Mouse (Mus musculus): ENCODE data around the gene Utrn.
A peak's percentile ranks its signal among the peaks of the same experiment; 100 is the strongest.

Utrn gene

DNA sequence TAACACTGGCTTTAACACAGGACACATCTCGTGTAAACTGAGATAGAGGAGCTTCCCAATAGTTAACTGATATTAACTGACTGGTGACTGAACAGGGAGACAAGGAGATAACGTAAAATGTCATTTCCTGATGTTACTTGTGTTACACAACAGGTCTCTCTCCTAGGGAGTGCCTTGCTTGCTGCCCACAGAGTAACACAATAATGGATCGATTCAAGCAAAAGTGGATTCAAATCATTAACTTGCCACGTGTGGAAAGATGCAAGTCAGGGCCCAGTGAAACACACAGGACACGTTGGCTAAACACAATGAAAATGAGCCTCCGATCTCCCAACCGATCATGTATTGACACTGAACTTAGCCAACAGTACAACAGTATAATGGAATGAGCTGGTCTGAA is 281.1 kb downstream of the Utrn start:
- no peak for DNase-seq (ENCODE audit: low spot score)

DNA sequence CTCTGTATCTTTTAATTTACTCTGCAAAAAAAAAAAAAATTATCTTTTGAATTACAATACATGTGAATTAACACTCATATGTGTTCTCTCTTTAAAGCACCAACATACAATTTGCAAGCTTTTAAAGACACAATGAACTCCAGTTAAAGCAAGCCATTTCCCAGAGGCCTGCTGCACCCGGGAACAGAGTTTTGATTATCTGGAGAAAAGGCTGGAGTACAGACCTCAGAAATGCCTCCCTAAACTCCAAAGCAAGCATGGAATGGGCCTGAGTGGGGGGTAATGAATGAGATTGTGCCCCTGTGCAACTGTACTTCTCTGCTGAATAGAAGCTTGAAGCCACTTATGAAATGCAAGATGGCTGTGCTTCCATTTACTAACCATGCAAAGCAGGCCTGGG is 281.8 kb downstream of the Utrn start:
- DNase-seq (ENCODE audit: low spot score): no peak

DNA sequence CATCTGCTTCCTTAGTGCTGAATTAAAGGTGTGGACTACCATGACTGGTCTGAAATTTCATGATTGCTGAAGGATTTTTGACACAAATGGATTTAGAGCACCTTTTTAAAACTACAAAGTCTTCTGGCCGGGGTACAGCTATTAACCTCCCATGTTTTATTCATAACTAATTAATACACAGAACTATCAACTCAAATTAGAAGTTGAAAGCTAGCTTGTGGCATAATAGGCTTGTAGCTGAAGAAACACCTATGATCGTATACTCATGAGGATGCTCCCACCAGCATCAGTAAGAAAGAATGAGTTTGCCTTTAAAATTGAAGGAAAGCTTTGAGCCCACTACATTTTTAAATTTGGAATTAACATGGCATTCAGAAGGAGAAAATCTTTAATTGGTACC is 282.3 kb downstream of the Utrn start:
- no peak for DNase-seq (ENCODE audit: low spot score)

DNA sequence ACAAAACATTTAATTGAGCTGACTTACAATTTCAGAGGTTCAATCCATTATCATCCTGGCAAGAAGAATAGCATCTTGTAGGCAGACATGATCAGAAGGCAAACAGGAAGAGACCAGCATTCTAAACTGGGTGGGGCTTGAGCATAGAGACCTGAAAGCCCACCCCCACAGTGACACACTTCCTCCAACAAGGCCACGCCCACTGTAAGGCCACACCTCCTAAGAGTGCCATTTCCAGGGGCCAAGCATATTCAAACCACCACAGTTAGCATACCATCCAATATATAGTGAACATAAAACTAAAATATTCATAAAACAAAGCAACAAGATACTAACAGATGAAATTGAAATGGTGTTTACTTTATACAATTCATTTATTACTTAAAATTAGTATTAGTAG is 283.0 kb downstream of the Utrn start:
- no peak for DNase-seq (ENCODE audit: low spot score)

DNA sequence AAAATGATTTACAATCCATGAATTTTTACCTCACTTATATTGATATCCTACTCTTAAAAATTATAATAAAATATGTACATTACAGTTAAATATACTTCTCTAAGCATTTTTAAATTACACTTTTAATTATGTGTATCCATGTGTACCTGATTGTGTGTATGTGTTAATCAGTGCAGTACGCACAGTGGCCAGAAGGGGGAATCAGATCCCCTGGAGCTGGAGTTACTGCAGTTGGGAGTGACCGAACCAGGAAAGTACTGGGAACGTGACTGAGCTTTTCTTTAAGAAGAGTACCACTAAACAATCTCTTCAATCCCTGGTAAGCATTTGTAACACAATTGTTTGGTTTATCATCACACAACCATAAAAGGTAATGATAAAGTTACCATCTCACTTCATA is 285.7 kb downstream of the Utrn start:
- no peak for DNase-seq (ENCODE audit: low spot score)

DNA sequence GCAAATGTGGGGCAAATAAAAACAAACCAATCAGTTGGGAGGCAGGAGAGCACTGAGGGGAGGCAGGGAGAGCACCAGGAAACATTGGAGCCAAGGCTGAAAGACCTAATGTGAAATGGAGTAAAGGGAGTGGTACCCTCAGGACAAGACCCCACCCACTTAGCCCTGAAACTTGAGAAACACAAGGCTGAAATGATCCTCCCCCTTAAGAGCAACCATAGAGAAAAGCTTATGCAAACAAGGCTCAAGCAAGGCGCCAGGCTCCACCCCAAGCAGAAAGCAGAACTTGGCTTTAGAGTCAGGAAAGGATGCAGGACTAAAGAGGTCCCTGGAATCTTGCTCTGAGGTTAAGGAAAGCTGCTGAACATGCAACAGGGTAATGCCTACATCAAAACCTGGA is 290.1 kb downstream of the Utrn start:
- no peak for DNase-seq (ENCODE audit: low spot score)

DNA sequence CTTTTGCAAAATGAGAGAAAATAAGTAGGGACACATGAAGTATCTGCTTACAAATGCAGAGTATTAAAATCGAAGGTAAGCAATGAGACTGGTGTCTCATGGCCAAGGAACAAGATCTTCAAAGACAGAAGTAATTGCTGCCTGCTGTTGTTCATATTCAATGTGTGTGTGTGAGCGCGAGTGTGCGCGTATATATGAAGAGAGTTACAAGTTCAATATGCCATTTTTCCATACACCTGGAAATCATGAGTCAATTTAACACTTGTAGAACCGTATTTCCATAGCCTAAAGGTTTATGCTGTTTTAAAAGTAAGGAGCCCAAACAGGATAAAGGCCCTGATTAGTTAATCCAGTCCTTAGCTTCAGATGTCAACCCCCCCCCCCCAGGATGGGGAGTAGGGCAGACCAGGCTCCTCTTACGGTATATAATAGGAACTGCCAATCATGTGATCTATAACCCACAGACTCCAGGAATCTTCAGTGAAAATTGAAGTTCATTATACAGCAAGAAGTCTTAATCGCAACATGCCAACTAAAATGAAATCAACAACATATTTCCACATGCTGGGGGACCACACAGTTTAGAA is 293.2 kb downstream of the Utrn start:
- no peak for DNase-seq (ENCODE audit: low spot score)

DNA sequence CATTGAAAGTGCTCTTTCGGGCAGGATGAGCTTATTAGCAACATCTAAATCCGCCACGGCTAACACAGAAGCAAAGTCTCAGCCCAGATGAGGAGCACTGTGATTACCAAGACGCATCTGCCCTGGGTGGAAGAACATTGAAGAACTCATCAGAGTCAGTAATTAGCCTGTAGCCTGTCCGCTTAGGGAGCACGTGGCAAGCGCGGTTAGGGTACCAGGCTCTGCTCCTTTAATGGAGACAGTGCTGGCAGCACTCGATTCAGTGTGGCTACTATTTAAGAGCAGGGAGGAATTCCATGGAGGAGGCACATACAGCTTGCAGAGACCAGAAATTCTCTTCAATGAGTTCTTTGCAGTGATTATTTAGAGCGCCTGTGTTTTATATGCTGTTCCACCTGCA is 294.4 kb downstream of the Utrn start:
- DNase-seq (ENCODE audit: low spot score): no peak

DNA sequence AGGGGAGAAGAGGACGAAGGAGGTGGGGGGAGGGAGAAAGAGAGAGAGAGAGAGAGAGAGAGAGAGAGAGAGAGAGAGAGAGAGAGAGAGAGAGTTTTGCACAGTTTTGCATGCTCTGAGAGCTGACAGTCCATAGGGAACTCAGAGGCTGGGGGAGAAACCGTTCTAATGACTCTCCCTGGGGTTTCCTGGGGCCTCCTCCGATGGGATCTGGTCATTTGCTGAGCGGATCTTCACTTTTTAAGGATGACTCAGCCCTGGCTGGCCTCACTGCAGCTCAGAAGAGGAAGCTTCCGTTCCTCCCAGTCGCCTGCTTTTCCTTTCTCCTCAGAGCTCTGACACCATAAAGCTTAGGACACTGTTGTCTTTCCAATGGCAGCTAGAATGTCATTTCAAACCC is 295.6 kb downstream of the Utrn start:
- no peak for DNase-seq (ENCODE audit: low spot score)

DNA sequence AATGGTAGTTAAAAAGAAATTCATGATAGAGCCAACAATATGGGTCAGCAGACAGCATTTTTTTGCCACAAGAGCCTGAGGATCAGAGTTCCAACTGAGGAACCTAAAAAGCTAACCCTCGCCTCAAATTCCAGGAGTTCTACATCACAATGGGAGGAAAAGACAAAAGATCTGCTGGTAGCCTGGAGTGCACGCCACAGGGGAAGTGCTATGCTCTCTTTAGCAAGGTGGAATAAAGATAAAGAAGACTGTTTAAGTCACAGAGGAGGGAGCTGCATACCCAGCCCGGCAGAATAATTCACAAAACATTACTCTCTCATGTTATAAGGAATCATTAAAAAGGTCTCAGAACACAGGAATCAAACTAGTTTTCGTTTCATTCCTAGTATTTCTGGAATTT is 296.4 kb downstream of the Utrn start:
- no peak for DNase-seq (ENCODE audit: low spot score)

DNA sequence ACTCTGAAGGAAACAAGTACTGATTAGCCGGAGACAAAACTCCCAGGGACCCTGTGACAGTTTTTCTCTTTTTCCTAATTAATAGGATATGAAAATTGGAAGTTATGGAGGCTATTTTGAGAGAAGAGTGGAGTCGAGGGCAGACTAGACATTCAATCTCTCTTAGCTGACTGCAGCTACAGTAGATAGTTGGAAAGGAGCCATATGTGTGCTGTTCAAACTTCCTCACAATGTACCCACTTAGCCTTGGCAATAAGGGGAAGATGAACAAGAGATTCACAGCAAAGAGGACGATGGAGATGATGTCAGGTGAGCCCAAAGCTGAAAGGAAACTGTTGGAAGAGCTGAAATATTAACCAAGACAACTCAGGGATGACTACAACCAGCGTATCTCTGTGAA is 304.7 kb downstream of the Utrn start:
- no peak for DNase-seq (ENCODE audit: low spot score)

DNA sequence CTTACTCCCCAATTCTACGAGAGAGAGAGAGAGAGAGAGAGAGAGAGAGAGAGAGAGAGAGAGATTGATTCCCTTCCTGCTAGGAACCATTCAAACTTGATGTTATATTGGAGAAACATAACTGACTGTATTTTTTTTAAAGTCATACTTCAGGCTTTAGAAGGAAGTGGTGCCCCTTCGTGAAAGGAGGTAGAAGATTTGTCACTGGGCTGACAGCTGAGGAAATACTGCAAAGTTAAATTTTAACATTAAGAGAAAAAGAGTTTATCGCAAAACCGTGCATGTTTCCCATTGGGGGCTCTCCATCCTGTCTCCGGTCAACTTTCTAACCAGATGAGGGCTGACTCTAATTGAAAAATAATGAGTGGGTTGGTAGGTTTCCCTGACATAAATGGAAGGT is 310.4 kb downstream of the Utrn start:
- DNase-seq (ENCODE audit: low spot score): no peak

DNA sequence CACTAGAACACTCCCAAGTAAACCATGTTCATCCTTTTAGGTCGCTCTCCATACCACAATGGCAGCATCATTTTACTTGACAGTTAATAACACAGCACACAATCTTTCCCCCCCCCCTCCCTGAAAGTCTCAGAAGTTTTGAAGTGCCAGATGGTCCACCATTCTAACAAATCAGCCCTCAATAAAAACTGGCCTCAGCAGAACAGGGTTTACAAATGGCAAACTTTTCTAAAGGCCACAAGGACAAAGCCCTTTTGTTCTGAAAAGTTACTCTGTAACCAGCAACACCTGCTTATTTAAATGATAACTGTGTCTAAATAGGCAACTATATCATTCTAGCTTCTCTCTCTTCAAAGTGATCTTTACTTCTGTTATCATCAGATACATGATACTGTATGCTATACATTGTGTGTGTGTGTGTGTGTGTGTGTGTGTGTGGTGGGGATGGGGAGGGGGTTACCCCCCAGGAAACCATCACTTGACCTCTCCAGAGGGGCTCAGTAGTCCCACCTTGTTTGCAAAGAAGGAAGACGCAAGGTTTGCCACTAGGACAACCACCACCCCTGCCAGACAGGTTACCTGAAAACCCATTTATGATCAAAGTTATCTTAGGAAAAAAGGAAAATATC is 315.0 kb downstream of the Utrn start:
- DNase-seq (ENCODE audit: low spot score): no peak

DNA sequence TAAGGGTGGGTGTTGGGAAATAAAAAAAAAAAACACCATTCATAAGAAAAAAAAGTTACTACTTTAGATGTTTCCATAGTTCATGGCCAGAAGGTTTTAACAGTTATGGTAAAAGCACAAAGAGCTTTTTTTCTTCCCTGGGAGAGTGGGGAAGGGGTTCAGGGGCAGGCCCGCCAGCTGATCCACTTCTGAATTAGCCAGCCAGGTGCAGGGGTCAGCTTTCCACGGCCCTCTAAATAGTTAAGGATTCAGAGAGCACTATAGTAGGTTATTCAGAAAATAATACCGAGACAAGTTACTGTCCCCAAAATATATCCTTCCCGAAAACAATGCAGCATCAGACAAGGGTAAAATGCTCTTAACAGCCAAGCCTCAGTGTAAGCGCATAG is 316.3 kb downstream of the Utrn start:
- no peak for DNase-seq (ENCODE audit: low spot score)

DNA sequence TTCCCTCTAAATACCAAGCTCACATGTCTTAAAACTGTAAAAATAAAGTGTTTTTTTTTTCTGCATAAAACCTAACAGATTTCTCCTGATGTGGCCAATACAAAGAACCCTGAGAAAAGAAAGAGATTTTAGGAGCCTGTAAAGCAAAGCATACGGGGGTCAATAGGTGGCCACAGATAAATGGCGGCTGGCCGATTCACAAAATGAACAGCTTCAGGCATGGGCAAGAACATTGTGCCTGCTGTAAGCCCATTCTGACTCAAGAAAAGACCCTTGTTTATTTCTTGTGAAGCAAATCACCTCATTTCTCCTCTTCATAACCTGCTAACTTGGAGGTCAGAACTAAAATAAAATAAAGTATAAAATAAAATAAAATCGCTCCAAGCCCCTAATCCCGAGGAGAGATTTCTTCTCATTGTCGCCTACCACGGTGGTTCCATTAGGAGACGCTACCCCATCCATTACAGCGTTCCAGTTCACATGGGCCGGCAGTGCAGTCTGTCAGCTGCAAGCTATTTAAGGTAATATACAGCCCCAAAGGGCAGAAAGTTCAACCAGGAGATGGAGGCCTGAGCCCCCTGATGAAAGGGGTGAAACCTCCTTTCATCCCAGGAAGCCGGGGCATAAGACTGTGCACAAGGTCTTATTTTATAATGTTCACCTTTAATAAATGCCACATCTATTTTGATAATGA is 316.8 kb downstream of the Utrn start:
- DNase-seq (ENCODE audit: low spot score): no peak

DNA sequence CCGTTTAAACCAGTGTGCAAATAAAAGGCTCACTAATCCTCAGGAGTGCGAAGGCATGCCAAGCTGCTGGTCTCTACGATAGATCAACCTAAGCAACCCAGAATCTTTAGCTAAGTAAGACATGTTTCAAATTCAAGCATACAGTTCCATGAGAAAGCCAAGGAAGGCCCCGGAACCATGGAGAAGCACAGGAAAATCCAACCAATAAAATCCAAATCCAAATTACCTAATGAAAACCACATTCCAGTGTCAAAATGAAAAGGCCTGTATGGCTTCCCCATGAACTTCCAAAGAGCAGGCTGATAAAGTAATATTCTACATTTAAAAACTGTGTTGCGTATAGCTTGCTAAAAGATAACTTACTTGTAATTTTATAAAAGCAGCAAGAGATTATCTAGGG is 317.4 kb downstream of the Utrn start:
- DNase-seq (ENCODE audit: low spot score): no peak

DNA sequence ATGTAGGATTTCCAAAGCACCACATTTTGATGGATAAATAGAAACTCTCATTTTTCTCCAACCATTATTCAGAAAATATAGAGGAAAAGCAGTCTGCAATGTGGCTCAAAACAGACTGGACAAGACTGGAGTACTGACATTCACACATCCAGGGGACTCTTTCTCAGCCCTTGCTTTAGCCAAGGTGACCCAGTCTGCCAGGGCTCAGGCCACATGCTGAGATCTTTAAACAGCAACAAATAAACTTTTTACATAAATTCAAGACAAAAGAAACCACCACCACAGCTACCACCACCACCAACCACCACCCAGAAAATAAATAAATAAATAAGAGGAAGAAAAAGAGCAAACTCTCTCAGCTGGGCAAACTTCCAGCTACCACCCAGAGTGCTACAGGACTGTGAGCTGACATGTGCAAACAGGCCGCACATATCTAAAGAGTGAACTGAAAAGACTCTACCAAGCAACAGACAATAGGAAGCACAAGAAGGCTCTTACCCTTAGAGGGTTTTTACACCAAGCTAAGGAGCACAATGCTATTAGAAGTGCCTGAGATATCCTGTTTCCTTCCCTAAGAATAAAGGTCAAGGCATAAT is 319.1 kb downstream of the Utrn start:
- DNase-seq (ENCODE audit: low spot score): no peak

DNA sequence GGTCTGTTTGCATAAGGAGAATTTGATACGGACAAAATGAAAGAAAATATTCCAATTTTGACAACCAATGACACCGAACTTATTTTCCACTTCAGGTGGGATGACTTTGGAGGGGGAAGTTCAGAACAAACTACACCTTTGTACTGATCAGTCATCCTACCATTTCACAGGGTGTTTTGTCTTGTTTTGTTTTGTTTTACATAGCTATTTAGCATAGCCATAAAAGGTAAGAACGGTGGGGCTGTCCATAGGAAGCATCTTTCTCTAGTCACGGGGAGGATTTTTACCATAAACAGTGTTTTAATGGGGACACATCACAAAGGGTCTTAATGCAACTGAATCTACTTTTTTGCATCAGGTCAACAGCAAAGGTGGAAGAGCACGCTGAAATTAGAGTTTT is 319.9 kb downstream of the Utrn start:
- DNase-seq (ENCODE audit: low spot score): no peak

DNA sequence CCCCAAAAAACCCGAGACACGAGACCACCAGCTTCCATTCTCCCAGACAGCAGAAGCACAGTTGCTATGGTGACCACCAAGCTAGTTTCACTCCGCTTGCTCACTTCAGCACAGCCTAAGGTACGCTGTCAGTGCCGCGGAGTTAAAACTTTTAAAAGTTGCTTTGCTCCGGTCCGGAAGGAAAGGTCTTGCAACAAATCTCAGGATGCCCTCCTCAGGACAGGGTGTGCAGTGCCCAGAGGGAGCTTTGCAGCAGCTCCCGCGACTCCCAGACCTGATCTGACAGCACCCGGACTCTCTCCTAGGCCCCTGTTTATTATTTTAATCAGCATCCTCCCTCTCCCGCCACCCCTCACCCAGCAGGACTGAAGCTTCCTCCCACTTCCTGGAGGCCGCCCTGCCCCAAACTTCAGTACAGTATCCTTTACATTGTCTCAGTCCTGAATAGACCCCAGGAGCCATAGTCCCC is 320.5 kb downstream of the Utrn start:
- DNase-seq (ENCODE audit: low spot score): peak; percentile 50

DNA sequence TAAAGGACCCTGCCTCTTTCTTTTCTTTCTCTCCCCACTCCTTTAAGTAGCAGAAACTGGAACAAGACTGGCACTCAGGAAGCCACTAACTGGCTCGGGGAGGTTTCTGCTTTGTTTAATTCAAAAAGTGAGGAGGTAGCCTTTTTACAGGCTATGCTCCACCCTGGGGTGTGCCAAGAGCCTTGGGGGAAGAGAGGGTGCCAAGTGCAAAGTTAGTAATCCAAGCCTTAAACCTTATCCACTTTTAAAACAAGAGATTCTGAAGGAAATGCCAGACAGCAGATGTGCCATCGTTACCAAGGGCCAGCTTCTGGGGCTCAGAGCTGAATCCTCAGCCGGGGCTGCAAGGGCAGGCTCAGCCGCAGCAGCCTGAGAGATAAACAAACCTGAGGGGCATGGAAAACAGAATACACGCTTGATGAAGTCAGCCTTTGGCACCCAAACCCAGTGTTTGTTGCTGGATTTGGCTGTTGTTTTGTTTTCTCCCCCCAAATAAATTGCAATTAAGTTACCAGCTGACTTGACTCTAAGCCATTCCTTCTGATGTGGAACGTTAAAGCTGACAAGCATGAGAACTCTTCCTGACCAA is 322.0 kb downstream of the Utrn start:
- DNase-seq (ENCODE audit: low spot score): no peak

DNA sequence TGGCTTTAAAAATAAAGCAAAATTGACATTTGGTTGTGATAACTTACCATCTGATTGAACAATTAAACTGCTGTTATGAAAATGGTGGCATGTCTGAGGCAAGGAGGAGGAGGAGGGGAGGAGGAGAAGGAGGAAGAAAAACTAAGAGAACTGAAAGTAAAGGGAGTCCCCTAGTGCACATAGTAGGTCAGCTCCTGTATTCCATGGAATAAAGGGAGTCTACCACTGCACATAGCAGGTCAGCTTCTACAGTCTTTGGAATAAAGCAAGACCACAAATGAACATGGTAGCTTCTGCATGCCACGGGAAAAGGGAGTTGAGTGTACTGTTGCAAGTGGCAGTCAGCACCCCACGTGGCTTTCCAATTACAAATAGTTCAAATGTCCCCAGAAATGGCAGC is 323.7 kb downstream of the Utrn start:
- DNase-seq (ENCODE audit: low spot score): no peak

DNA sequence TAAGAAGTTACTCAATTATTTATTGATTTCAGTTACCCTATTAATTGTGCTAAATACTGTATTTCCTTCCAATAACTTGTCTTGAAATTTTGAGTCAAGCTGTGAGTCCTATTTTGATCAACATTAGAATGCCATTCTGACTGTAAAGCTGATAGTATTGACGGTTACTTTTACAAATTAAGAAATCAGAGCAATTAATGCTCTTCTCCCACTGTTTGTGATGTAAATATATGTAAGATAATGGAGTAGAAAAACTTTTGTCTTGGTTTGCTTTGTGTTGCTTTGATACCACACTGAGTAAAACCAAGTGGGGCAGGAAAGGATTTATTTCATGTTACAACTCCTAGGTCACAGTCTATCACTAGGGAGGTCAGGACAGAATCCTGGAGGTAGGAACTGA is 327.4 kb downstream of the Utrn start:
- no peak for DNase-seq (ENCODE audit: low spot score)

DNA sequence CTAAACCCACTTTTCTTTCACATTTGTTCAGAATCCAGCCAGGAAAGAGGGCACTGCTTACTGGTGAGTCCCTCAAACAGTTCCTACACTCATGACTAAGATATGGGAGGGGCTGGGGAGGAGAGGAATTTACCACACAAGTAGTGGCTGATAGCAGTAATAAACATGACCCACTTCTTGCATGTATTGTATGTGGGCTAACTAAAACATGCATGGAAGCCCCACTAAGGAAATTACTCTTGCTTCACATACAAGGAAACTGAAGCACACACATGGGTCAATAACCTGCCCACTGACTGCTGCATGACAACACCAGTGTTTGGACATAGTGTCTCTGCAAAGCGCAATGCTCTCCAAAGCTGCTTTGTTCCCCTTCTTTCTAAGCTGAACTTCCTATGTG is 333.9 kb downstream of the Utrn start:
- no peak for DNase-seq (ENCODE audit: low spot score)

Measured in ovary, adult 18-20 months (tissue).